15 mouse cellular contexts compared by ENCODE assay signal in the genomic region with DNA sequence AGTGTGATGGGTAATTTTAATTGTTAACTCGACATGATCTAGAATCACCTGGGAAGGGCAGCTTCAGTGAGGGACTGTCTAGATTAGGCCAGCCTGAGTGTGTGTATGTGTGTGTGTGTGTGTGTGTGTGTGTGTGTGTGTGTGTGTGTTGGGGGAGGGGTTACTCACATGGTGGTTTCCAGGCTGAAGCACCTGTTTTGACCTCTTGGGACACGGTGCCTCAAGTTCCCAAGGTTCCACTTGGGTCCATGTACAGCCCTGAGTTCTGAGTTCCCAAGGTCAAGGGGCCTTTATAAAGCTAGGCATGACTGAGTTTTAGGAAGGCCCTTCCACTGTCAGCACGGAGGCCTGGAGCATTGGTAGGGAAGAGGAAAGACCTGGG.
"Had no signal": no experiment of that assay in that cellular context is flagged by ENCODE, and none has a peak within 500 bp of the region (broad histone marks: within the 10 kb centered on the region; RNA-seq: fewer than 3 reads in every experiment).

No protein-coding gene starts in this region.

- ATAC-seq: midbrain, embryonic 13.5 days; midbrain, embryonic 15.5 days had no signal

- H3K4me3 ChIP-seq: lung, embryonic 15.5 days; megakaryocyte, embryonic 14.5 days; midbrain, embryonic 13.5 days; midbrain, embryonic 15.5 days; neural tube, embryonic 12.5 days; stomach, embryonic 15.5 days had no signal

- DNase-seq: lung, adult 2 months; lung, postnatal 14 days; lung, postnatal 36 days; right cerebral cortex, postnatal 14 days; thymus, adult 2 months; thymus, postnatal 25 days had no signal

- H3K27me3 ChIP-seq: lung, embryonic 15.5 days; midbrain, embryonic 13.5 days; midbrain, embryonic 15.5 days; neural tube, embryonic 12.5 days; stomach, embryonic 15.5 days had no signal

- H3K27ac ChIP-seq: lung, embryonic 15.5 days; macrophage; midbrain, embryonic 13.5 days; midbrain, embryonic 15.5 days; neural tube, embryonic 12.5 days; stomach, embryonic 15.5 days; stomach, postnatal 0 days had no signal

- H3K9me3 ChIP-seq: lung, embryonic 15.5 days; midbrain, embryonic 13.5 days; midbrain, embryonic 15.5 days; neural tube, embryonic 12.5 days; stomach, embryonic 15.5 days had no signal

- H3K36me3 ChIP-seq: lung, embryonic 15.5 days; midbrain, embryonic 13.5 days; midbrain, embryonic 15.5 days; neural tube, embryonic 12.5 days; stomach, embryonic 15.5 days had no signal

- H3K4me1 ChIP-seq: midbrain, embryonic 15.5 days had no signal

- H3K9ac ChIP-seq: lung, embryonic 15.5 days; midbrain, embryonic 13.5 days; midbrain, embryonic 15.5 days; neural tube, embryonic 12.5 days; stomach, embryonic 15.5 days had no signal

- H3K4me2 ChIP-seq: lung, embryonic 15.5 days; midbrain, embryonic 11.5 days; midbrain, embryonic 13.5 days; midbrain, embryonic 15.5 days; neural tube, embryonic 12.5 days; stomach, embryonic 15.5 days had no signal
